In genomic region chr19:37877511-37878167, GRCm38 (mm10) we compare ENCODE assay signal across 11 mouse cellular contexts.
DNase-seq lines count a peak whose midpoint lies in the region; ATAC-seq and TF ChIP-seq lines count a peak whose summit lies in the region.
"Had no signal": no experiment of that assay in that cellular context is flagged by ENCODE, and none has a peak within 500 bp of the region (broad histone marks: within the 10 kb centered on the region; RNA-seq: fewer than 3 reads in every experiment).

No protein-coding gene starts in this region.

- H3K36me3 ChIP-seq in hindbrain, embryonic 14.5 days (replicated peaks; ENCODE audit: control insufficient read depth, insufficient read depth), result no peaks in the 10 kb centered on the region
- H3K36me3 ChIP-seq in stomach, embryonic 16.5 days (ENCODE audit: control insufficient read depth, insufficient read depth, low read length), result no peaks in the 10 kb centered on the region

- DNase-seq in retina, postnatal 1 day, result peak; percentile 16
- DNase-seq in retina, embryonic 14.5 days (ENCODE audit: low spot score), result no peak
- no peak for DNase-seq in hindbrain, embryonic 14.5 days (ENCODE audit: low spot score)
- DNase-seq in kidney, postnatal 4 days, result peak; percentile 35 to 64
- DNase-seq in cerebellum, postnatal 25 days, result no peak
- no peak for DNase-seq in gastrocnemius, adult 2 months
- DNase-seq in spleen, adult 12 weeks (ENCODE audit: low spot score), result no peak
- DNase-seq: cerebellum, adult 11 months; gastrocnemius, postnatal 36 days had no signal

- no peak overlapping the region for H3K27ac ChIP-seq in hindbrain, embryonic 14.5 days
- no peak overlapping the region for H3K27ac ChIP-seq in stomach, embryonic 16.5 days (ENCODE audit: low read length)
- no peak overlapping the region for H3K27ac ChIP-seq in gastrocnemius, adult 2 months
- H3K27ac ChIP-seq: liver, embryonic 14.5 days had no signal

- 3% methylated on average over 20 of the region's 20 CpGs for WGBS in hindbrain, embryonic 14.5 days
- WGBS in stomach, embryonic 16.5 days, result 16% methylated on average over 20 of the region's 20 CpGs

- no peak for TF ChIP-seq CTCF in gastrocnemius, adult 2 months (IDR thresholded peaks at IDR 0.05)

- H3K9ac ChIP-seq in hindbrain, embryonic 14.5 days, result no peak overlapping the region
- no peak overlapping the region for H3K9ac ChIP-seq in stomach, embryonic 16.5 days (ENCODE audit: low read length)
- H3K9ac ChIP-seq: liver, embryonic 14.5 days had no signal

- H3K27me3 ChIP-seq in hindbrain, embryonic 14.5 days (ENCODE audit: control insufficient read depth, insufficient read depth, low read length), result peaks cover 60% of the 10 kb centered on the region
- H3K27me3 ChIP-seq in stomach, embryonic 16.5 days (ENCODE audit: control insufficient read depth, insufficient read depth, low read length), result peaks cover 14% of the 10 kb centered on the region

- no peaks in the 10 kb centered on the region for H3K9me3 ChIP-seq in hindbrain, embryonic 14.5 days (ENCODE audit: control insufficient read depth, low read length)
- no peaks in the 10 kb centered on the region for H3K9me3 ChIP-seq in stomach, embryonic 16.5 days (replicated peaks; ENCODE audit: control insufficient read depth, low read length)

- H3K4me1 ChIP-seq in hindbrain, embryonic 14.5 days (replicated peaks; ENCODE audit: control insufficient read depth, insufficient read depth, low read length), result peaks cover 7% of the 10 kb centered on the region; the same call in 1 of the 2 replicates
- H3K4me1 ChIP-seq in stomach, embryonic 16.5 days (ENCODE audit: control insufficient read depth, insufficient read depth, low read length), result no peaks in the 10 kb centered on the region

- intact Hi-C loops in gastrocnemius, adult 2 months (cut with DNase I), result no loop called here

- ATAC-seq in hindbrain, embryonic 14.5 days (ENCODE audit: low FRiP score), result no peak
- no peak for ATAC-seq in stomach, embryonic 16.5 days (ENCODE audit: insufficient read depth, low FRiP score)

- no peak overlapping the region for H3K4me3 ChIP-seq in hindbrain, embryonic 14.5 days (replicated peaks; ENCODE audit: low read length)
- no peak overlapping the region for H3K4me3 ChIP-seq in stomach, embryonic 16.5 days (replicated peaks; ENCODE audit: low read length)
- H3K4me3 ChIP-seq in gastrocnemius, adult 2 months, result no peak overlapping the region

- peak overlapping the region; percentile 33 for H3K4me2 ChIP-seq in hindbrain, embryonic 14.5 days (replicated peaks)
- peak overlapping the region; percentile 7; the same call in 1 of the 2 replicates for H3K4me2 ChIP-seq in stomach, embryonic 16.5 days (ENCODE audit: low read depth, low read length)

Comparison
In these comparisons a context has a peak if more than half of its experiments do, and no peak if none do; other contexts are left out.
1. DNase-seq: peak in retina, postnatal 1 day (single experiment) and kidney, postnatal 4 days (2 of 2); none in retina, embryonic 14.5 days (single experiment), hindbrain, embryonic 14.5 days (single experiment), cerebellum, postnatal 25 days (0 of 2), gastrocnemius, adult 2 months (single experiment) and spleen, adult 12 weeks (single experiment).